Mouse (Mus musculus) layer of hippocampus, adult 6 months (tissue): Measurements from ENCODE around the gene Olfr155. TPM values are rescaled to one million over a fixed set of nuclear protein-coding genes. Genes with fewer than 3 reads are reported as not detected.

Experiments used
- long read RNA-seq, 2 experiments: library from polyadenylated mRNA; unstranded; transcript quantifications; one replicate each; pipeline ENCODE4 v2.0.0; 2019 to 2020
- polyA plus RNA-seq: library from polyadenylated mRNA; unstranded; fragments of <200 nt; fragmentation: Nextera tagmentation; gene quantifications from 2 replicates; pipeline ENCODE4 v1.2.3, GENCODE M21; 2021

Gene Olfr155
- polyA plus RNA-seq: not detected in 2 replicates
- long read RNA-seq, experiment 1: 0 reads
- long read RNA-seq, experiment 2: 0 reads

GRCm38 (mm10) chr4:43851265-43851664 is at the start of gene Olfr155:
TSS of gene Olfr155 (plus strand) at chr4:43851565.

DNA sequence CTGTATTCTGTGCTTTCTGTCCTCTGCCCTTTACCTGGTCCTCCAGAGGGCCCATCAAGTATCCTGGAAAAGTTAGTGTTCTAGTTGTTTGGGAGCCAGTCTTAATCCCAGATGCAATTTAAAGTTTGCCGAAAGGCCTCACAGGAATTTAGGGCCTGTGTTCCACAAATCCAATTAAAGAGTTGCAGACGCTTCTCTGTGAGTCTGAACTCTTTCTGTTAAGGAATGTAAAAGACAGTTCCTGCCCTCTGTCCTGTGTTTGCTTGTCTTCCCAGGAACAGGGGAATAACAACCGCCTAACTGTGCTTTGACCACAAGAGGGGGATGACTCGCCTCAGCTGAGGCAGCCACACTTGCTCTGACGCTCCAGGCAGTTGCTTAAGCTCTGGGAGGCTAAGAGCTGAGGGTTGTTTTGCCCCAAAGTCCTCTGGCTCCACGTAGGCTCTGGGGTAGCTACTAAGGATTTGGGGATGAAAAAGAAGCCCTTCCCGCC is 27.5 kb upstream of the Olfr155 start, which contains the start of gene Olfr156:
Gene Olfr156, minus strand, starts transcription at position 51 of the 493 bp plus-strand sequence.

GRCm38 (mm10) chr4:43840101-43840500 is 11.3 kb upstream of the Olfr155 start, which contains the start of gene Olfr157:
TSS of gene Olfr157 (minus strand) at chr4:43840201.

GRCm38 (mm10) chr4:43875160-43875918 is 24.0 kb downstream of the Olfr155 start, which contains the start of gene Reck:
TSS of gene Reck (plus strand) at chr4:43875530.

Other genes starting within 250 kb of the Olfr155 start
- 5.0 and 6.5 TPM in 2 replicates for gene Npr2, start 219.6 kb upstream of the Olfr155 start, polyA plus RNA-seq
- gene Spag8, start 198.0 kb upstream of the Olfr155 start, polyA plus RNA-seq: 3.8 and 4.6 TPM in 2 replicates
- gene Hint2, start 195.1 kb upstream of the Olfr155 start, polyA plus RNA-seq: 161 and 201 TPM in 2 replicates
- gene Tmem8b, start 182.6 kb upstream of the Olfr155 start, polyA plus RNA-seq: 7.0 and 7.9 TPM in 2 replicates
- 1.2 TPM in 2 replicates for gene Fam221b, start 182.4 kb upstream of the Olfr155 start, polyA plus RNA-seq
- not detected in 2 replicates for gene Olfr70, start 150.8 kb upstream of the Olfr155 start, polyA plus RNA-seq
- gene Olfr71, start 141.3 kb upstream of the Olfr155 start, polyA plus RNA-seq: not detected in 2 replicates
- gene Hrct1, start 124.4 kb upstream of the Olfr155 start, polyA plus RNA-seq: 0.69 and 0.87 TPM in 2 replicates
- gene Spaar, start 121.5 kb upstream of the Olfr155 start, polyA plus RNA-seq: 0.21 and 0.24 TPM in 2 replicates
- not detected in 2 replicates for gene Olfr159, start 80.6 kb upstream of the Olfr155 start, polyA plus RNA-seq
- gene Olfr156, start 27.7 kb upstream of the Olfr155 start, polyA plus RNA-seq: not detected in 2 replicates
- gene Olfr157, start 11.4 kb upstream of the Olfr155 start, polyA plus RNA-seq: not detected in 2 replicates
- gene Reck, start 24.0 kb downstream of the Olfr155 start, polyA plus RNA-seq: 1.6 and 2.4 TPM in 2 replicates
- gene Glipr2, start 105.8 kb downstream of the Olfr155 start, polyA plus RNA-seq: 4.2 and 4.6 TPM in 2 replicates
- not detected in 2 replicates for gene Ccin, start 131.9 kb downstream of the Olfr155 start, polyA plus RNA-seq
- gene Clta, start 152.9 kb downstream of the Olfr155 start, polyA plus RNA-seq: 506 and 562 TPM in 2 replicates
- gene Gne, start 232.6 kb downstream of the Olfr155 start, polyA plus RNA-seq: 29.6 and 31.5 TPM in 2 replicates